Mouse (Mus musculus): ENCODE measurements at regions not wholly inside any gene's neighbourhood (a gene's known extent, or its start where the extent isn't known, plus 50 kb on each side); places are given as distances from the start of the nearest gene placed in this dataset.

DNA sequence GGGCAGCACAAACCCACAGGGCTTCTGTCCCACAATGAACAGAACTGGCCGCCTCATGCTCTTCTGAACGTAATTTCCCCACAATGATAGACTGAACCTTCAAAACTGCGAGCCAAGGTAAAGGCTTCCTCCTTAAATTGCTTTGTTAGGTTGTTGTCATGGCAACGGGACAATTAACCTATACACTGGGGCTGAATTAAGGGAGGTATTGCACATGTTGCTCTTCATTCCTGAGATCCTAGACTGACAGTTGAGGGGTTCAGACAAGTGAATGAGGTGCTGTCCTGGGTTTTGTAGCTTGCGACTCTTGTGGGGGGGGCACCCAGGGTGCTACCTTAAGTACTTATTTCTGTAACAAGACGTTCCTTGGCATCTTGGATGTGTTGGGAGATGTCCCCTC lies 100.6 kb upstream of the Pmepa1 start:
- no peak for DNase-seq

- DNase-seq = peak; percentile 11 to 31
Measured at GRCm38 (mm10) chr2:173377497-173378257, 101.3 kb upstream of the Pmepa1 start.

DNA sequence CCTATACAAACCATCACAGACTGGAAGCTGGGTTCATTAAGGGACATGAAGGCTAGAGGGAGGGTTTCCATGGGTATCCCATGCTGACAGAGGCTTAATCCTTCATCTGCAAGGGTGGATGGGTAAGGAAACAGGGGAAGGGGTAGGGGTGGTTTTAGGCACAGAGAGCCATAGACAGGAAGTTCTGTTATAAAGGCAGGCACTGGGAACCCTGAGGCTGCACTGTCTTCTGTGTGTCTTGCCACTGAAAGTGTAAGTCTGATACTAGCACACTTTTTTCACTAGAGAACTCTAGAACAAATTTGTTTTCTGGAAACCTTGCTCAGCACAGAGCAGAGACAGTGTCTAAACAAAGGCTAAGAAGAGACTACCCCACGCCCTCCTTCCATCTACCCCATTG lies 103.4 kb upstream of the Pmepa1 start:
- DNase-seq = no peak

GRCm38 (mm10) chr2:173380341-173380761 lies 104.0 kb upstream of the Pmepa1 start:
- no peak for DNase-seq

DNA sequence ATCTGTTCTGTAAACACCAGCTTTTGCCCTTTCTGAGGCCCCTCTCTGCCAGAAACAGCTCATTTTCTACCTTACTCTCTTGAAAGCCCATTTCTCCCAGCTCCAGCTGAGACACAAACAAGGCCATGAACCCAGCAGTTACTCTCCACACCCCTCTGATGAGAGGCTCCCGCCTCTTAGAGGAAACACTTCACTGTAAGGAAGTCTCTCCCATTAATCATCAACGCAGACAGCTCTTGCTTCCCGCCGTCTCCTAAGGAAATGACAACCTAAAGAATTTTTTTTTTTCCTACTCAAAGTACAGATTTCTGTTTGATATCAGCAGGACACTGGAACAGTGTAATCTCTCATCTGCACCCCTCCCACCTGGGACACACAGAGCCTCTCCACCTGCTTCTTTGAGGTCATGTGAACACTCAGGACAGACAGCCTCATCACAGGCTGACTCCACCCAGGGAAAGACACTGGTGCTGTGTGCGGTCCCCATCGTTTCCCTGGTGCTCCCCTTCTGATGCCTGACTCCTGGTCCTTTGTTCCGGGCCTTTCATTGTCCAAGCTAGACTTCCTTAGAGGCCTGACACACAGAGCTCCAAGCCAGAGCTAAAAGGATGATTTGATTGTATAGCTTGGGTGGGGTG lies 106.0 kb upstream of the Pmepa1 start:
- DNase-seq = peak in 1 of 2 experiments; percentile 35

DNA sequence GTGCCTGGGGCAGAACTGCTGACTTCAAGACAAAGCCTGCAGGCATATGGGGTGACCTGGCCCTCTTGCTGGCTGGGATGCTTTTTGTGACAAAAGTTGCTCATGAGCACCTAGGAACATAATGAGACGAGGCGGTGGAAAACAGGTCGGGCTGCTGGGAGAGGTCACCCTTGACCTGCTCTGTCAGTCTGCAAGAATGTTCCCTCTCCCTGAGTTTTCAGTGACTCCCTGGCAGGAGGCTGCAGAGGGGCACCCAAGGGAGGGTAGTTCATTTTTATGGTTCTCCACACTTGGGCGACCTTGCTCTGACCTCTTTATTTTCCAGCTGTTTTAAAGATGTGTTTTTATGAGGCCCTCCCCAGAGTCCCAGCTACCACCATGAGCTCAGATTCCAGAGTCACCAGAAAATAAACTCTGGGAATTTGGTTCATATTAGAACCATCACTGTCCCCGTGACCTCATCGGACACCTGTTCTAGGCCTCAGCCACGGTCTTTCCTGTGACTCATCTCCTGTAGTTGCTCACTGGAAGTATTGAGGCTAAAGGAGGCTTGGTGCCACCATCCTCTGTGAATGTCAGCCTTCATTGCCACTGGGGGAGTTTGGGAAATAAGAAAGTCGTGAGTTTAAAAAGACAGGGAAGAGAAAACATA lies 108.7 kb upstream of the Pmepa1 start:
- DNase-seq = no peak

DNA sequence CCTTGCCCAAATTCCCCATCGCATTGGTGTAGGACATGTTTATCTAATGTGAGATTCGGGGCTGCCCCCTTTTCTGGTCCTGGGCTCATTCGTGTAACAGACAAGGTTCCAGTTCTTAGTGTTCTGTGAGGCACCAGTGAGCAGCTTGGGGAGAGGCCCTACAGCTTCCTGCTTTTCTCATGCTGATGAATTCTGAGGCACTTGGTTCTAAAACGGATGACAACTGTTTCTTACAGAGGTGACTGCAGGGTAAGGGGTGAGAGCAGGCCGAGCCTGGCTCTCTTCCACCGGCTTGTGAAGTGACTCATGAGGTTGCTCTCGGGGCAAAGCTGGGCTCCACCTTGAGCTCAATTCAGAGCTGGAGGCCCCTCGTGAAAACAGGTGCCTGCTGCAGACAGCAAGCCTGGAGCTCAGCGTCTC lies 109.4 kb upstream of the Pmepa1 start:
- DNase-seq = no peak

GRCm38 (mm10) chr2:173388140-173388539 lies 111.8 kb upstream of the Pmepa1 start:
- no peak for DNase-seq

- DNase-seq = peak in 1 of 2 experiments; percentile 47
Measured at GRCm38 (mm10) chr2:173392557-173393323, 116.4 kb upstream of the Pmepa1 start.

GRCm38 (mm10) chr2:173393324-173393592 lies 116.9 kb upstream of the Pmepa1 start:
- no peak for DNase-seq

DNA sequence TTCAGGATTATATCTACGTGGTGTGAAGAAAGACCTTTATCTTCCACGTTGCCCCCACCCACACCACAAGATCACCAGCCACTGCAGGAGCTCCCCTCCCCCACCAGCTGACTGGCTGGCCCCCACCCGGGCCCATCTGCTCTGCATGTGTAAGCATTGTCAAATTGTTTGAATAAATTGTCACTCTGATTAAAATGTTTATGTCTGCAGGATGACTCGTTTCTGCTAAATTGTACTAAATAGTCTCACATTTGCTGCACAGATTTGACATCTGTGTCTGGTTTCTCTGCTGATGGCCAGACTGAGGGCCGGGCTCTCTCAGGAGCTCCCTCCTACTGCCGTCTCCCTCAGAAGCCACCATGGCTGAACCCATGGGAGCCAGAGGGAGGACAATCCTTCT lies 119.2 kb upstream of the Pmepa1 start:
- DNase-seq = no peak

DNA sequence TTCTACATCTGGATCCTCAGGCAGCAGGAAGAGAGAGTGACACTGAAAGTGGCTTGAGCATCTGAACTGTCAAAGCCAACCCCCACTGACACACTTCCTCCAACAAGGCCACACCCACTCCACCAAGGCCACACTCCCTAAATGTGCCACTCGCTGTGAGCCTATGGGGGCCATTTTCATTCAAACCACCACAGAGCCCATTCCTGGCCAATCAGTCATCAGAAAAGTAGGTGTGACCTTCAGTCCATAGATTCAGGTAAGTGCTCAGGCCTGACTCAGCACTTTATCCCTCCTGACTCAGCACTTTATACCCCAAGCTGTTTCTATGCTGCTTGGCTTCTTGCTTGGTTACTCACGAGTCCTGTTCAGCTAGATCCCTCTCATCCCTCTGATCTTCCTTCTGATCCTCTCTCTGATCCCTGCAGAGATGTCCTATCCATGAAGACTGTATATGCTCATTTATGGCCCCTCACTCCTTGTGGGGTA lies 121.6 kb upstream of the Pmepa1 start:
- no peak for DNase-seq

DNA sequence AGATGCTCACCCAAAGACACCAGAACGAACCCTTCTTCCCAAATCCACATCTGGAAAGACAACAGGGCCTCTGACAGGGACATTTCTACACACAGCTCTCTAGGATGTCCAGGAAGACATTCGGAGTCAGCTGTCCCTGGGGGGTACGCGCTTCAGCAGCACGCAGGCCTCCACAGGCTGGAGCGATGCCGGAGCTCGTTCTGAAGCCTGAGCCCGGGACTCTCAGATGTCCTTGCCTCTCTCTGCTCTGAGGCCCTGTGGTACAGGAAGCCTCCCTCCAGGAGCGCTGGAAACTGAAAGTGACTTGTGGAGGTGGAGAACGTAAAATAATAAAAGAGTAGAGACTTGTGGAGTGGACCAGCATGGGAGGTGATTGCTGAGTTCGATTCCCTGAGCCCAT lies 116.8 kb upstream of the 1700021F07Rik start:
- no peak for DNase-seq

GRCm38 (mm10) chr2:173406344-173407094 lies 115.9 kb upstream of the 1700021F07Rik start:
- peak; percentile 58 to 66 for DNase-seq

DNA sequence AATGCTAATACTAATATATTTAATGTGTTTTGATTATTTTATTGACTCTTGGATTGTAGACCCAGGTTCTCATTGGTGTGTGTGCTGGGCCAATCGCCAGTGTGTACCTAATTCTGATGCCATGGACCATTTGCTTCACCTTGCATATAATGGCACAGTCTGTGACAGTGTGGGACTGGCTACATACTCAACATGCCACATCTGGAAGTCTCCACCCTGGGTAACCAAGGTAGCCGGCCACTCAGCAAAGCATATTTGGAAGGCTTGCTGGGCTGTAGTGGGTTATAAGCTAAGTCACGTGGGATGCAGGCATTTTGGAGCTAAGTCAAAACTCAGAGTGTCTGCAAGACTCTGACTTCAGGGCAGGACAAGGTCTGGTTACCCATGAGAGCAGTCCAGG lies 115.3 kb upstream of the 1700021F07Rik start:
- DNase-seq = no peak

GRCm38 (mm10) chr2:173408681-173409081 lies 113.7 kb upstream of the 1700021F07Rik start:
- DNase-seq = no peak

- no peak for DNase-seq
Measured at GRCm38 (mm10) chr2:173409433-173409832, 113.0 kb upstream of the 1700021F07Rik start.

DNA sequence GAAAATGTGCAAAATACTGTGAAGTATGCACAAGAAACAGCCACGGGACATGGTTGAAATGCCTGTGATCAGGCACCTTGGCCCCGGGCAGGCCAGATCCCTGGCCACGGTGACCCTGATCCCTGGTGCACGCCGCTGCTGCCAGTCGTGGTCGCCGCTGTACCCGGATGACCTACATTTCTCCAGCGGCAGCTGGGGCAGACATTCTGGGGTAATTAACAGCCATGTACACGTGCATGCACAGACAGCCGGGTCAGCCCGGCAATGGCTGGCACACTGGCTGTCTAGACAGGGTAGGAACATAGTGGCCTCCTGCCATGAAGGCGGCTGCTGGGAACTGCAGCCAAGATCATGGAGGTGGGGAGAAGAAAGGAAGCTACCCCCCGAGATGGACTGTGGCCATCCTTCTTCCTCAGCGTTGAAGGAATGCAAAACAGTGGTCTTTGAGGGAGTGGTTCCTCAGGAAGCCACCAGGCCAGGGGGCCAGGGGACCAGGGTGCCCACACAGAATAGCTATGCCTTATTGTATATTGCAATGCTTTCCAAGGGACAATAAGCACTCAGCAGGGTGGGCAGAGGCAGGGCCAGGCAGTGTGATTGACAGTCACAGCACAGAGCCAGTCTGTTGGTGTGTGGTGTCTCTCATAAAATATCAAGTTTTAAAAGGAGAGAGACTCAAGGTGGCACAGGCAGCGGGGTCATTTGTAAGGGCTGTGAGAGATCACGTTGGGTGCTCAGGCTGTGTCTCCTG lies 108.3 kb upstream of the 1700021F07Rik start:
- DNase-seq = peak; percentile 67 to 71

DNA sequence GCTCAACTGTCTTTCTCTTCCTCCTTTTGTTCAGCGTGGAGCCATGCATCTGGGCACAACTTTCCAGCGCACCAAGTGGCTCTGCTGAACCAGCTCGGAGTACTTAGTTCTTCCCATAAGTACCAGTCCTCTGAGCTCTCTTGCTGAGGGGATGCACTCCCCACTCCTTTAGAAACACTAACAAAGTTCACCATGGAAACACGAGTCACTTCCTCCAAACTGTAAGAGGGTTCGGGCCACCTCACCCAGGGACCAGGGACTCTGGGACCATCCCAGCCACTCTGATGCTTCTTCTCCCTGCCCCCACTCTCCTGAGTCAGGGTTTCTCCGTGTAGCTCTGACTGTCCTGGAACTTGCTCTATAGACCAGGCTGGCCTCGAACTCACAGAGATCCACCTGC lies 107.0 kb upstream of the 1700021F07Rik start:
- DNase-seq = no peak

DNA sequence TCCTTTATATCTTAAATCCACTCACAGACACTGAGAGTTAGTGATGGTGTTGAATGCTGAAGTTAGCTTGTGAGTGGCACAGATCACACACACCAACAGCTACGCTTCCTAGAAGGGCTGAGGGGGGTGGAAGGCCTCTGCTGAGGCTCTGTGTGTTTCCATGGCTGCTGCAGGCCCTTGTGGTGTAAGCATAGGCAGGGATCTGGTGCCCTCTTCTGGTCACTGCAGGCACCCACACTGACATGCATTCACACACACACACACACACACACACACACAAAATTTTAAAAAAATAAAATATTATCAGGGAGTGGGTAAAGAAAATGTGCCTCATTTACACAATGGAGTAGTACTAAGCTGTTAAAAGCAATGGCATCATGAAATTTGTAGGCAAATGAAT lies 105.5 kb upstream of the 1700021F07Rik start:
- DNase-seq = no peak

- DNase-seq = no peak
Measured at GRCm38 (mm10) chr2:173418951-173419350, 103.4 kb upstream of the 1700021F07Rik start.

DNA sequence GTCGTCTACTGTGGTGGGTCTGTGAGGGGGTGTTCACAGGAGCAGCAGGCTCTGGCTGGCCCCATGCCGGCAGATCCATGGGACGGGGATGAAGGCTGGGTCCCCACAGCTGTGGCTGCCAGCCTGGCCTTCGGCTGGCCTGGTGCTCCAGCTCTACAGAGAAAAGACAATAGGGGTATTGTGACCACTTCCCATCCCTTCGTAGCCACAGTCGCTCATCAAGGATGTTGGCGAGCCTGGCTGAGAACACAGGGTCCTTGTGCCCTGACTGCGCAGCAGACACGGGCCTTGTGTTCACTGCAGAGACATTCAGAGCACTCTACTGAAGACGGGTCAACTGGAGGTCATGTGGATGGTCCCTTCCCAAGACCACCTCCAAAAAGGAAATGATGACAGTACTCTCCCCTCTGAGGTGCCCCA lies 102.4 kb upstream of the 1700021F07Rik start:
- DNase-seq = no peak

Measured in kidney, adult 8-10 months (tissue).